In genomic region chr15:98144861-98145507, GRCm38 (mm10) we compare ENCODE assay signal across 9 mouse cellular contexts. TPM values are rescaled to one million over a fixed set of nuclear protein-coding genes. Genes with fewer than 3 reads are reported as not detected.
A peak's percentile ranks its signal among the peaks of the same experiment; 100 is the strongest.
DNase-seq lines count a peak whose midpoint lies in the region; ATAC-seq and TF ChIP-seq lines count a peak whose summit lies in the region.
"Had no signal": no experiment of that assay in that cellular context is flagged by ENCODE, and none has a peak within 500 bp of the region (broad histone marks: within the 10 kb centered on the region; RNA-seq: fewer than 3 reads in every experiment).

No protein-coding gene starts in this region.

- under 1% methylated on average over 36 of the region's 36 CpGs for WGBS in lung, embryonic 14.5 days
- under 1% methylated on average over 33 of the region's 36 CpGs for WGBS in heart, embryonic 14.5 days
- WGBS in limb, embryonic 14.5 days, result under 1% methylated on average over 35 of the region's 36 CpGs

- H3K27me3 ChIP-seq in lung, embryonic 14.5 days (ENCODE audit: insufficient read depth, low read length), result no peaks in the 10 kb centered on the region
- no peaks in the 10 kb centered on the region for H3K27me3 ChIP-seq in heart, embryonic 14.5 days (ENCODE audit: control insufficient read depth, insufficient read depth, low read length)
- no peaks in the 10 kb centered on the region for H3K27me3 ChIP-seq in limb, embryonic 14.5 days (ENCODE audit: control insufficient read depth, insufficient read depth, low read length)

- peak overlapping the region; percentile 87 for H3K4me2 ChIP-seq in lung, embryonic 14.5 days
- H3K4me2 ChIP-seq in heart, embryonic 14.5 days (ENCODE audit: low read length), result peak overlapping the region; percentile 92
- peak overlapping the region; percentile 84 for H3K4me2 ChIP-seq in limb, embryonic 14.5 days (replicated peaks; ENCODE audit: low read depth, low read length, severe bottlenecking)

- DNase-seq in lung, embryonic 14.5 days, result peak; percentile 35
- no peak for DNase-seq in lung, postnatal 25 days (ENCODE audit: low spot score)
- DNase-seq in c-Kit-negative CD71-positive TER-119-positive erythroid progenitor cells, embryonic 14.5 days (ENCODE audit: low read depth, low spot score), result peak; percentile 9
- DNase-seq in limb, embryonic 14.5 days (ENCODE audit: low spot score), result no peak
- DNase-seq in neural tube, embryonic 10.5 days (ENCODE audit: extremely low spot score, low spot score), result peak; percentile 59
- DNase-seq in layer of hippocampus, adult 11-12 months (ENCODE audit: low spot score), result no peak
- DNase-seq in left cerebral cortex, adult 18-20 months (ENCODE audit: low spot score in 2 of 2), result no peak

- peaks cover 23% of the 10 kb centered on the region for H3K36me3 ChIP-seq in lung, embryonic 14.5 days (ENCODE audit: insufficient read depth)
- H3K36me3 ChIP-seq in heart, embryonic 14.5 days (ENCODE audit: control insufficient read depth, insufficient read depth, low read length), result peaks cover 27% of the 10 kb centered on the region
- peaks cover 23% of the 10 kb centered on the region for H3K36me3 ChIP-seq in limb, embryonic 14.5 days (ENCODE audit: control insufficient read depth, insufficient read depth, low read length)

- no peak for TF ChIP-seq CTCF in lung, embryonic 14.5 days (IDR thresholded peaks at IDR 0.05; ENCODE audit: low read depth)

- H3K9ac ChIP-seq in lung, embryonic 14.5 days, result peak overlapping the region; percentile 92
- H3K9ac ChIP-seq in heart, embryonic 14.5 days (ENCODE audit: low read length), result peak overlapping the region; percentile 97
- H3K9ac ChIP-seq in limb, embryonic 14.5 days (ENCODE audit: low read depth, low read length, severe bottlenecking), result peak overlapping the region; percentile 85

- H3K27ac ChIP-seq in lung, embryonic 14.5 days (ENCODE audit: low read depth), result peak overlapping the region; percentile 61; the same call in 1 of the 2 replicates
- H3K27ac ChIP-seq in heart, embryonic 14.5 days (replicated peaks in 1 of 2; ENCODE audit: control insufficient read depth in 1 of 2, insufficient read depth in 1 of 2, low read depth in 2 of 2, low read length in 2 of 2), result peak overlapping the region; percentile 1 to 86; a peak in 3 of 4 replicates
- H3K27ac ChIP-seq in limb, embryonic 14.5 days (replicated peaks; ENCODE audit: low read depth, low read length), result peak overlapping the region; percentile 33; the same call in 1 of the 2 replicates

- no peaks in the 10 kb centered on the region for H3K9me3 ChIP-seq in lung, embryonic 14.5 days (ENCODE audit: low read depth, low read length)
- no peaks in the 10 kb centered on the region for H3K9me3 ChIP-seq in heart, embryonic 14.5 days (ENCODE audit: control insufficient read depth, low read length)
- H3K9me3 ChIP-seq in limb, embryonic 14.5 days (ENCODE audit: control insufficient read depth, low read length), result no peaks in the 10 kb centered on the region

- no peak for TF ChIP-seq POLR2A in limb, embryonic 14.5 days (IDR thresholded peaks at IDR 0.05; ENCODE audit: borderline replicate concordance, extremely low read depth, insufficient read depth, insufficient read length)

- ATAC-seq in lung, embryonic 14.5 days (ENCODE audit: insufficient read depth), result peak; percentile 74; the same call in 1 of the 2 replicates
- ATAC-seq in heart, embryonic 14.5 days (ENCODE audit: insufficient number of reproducible peaks, insufficient read depth, low FRiP score, low read depth), result no peak
- ATAC-seq in limb, embryonic 14.5 days (ENCODE audit: low FRiP score, low read depth), result peak; percentile 20; the same call in 1 of the 2 replicates

- H3K4me1 ChIP-seq in lung, embryonic 14.5 days (ENCODE audit: insufficient read depth), result no peaks in the 10 kb centered on the region
- peaks cover 11 to 31% of the 10 kb centered on the region in 2 experiments for H3K4me1 ChIP-seq in heart, embryonic 14.5 days (ENCODE audit: control insufficient read depth in 2 of 2, insufficient read depth in 2 of 2, low read length in 2 of 2)
- H3K4me1 ChIP-seq in limb, embryonic 14.5 days (ENCODE audit: control insufficient read depth, insufficient read depth, low read length), result 0 out of 2 replicates have a peak, but pooled peaks cover 3% of the 10 kb centered on the region

- H3K4me3 ChIP-seq in lung, embryonic 14.5 days (ENCODE audit: low read depth, low read length), result peak overlapping the region; percentile 80
- peak overlapping the region; percentile 62 to 83 for H3K4me3 ChIP-seq in heart, embryonic 14.5 days (ENCODE audit: control insufficient read depth in 1 of 2, insufficient read depth in 1 of 2, low read depth in 1 of 2, low read length in 2 of 2)
- peak overlapping the region; percentile 84 for H3K4me3 ChIP-seq in limb, embryonic 14.5 days (replicated peaks; ENCODE audit: low read length)

RNA-seq across cellular contexts. Expression of gene Asb8, which starts 20.4 kb away (rescaled TPM):
- 47.4 and 48.7 TPM in 2 replicates for polyA plus RNA-seq in lung, embryonic 14.5 days (2014; fragmentation: Nextera tagmentation; extraction: Ambion mirVana)
- 109 and 111 TPM in 2 replicates for polyA plus RNA-seq in heart, embryonic 14.5 days (2014; fragmentation: Nextera tagmentation; extraction: Ambion mirVana)
- 42.4 and 49.3 TPM in 2 replicates for polyA plus RNA-seq in limb, embryonic 14.5 days (2012; rRNA removed)
- 55.7 and 57.3 TPM in 2 replicates for polyA plus RNA-seq in limb, embryonic 14.5 days (2014; fragmentation: Nextera tagmentation; extraction: Ambion mirVana)
- 10 to 100 TPM; 49.5 to 53.6 TPM for total RNA-seq in left cerebral cortex, adult 18-20 months (2021)

RNA-seq across cellular contexts. Expression of gene Ccdc184, which starts 22.0 kb away (rescaled TPM):
- polyA plus RNA-seq in lung, embryonic 14.5 days (2014; fragmentation: Nextera tagmentation; extraction: Ambion mirVana), result 0.14 TPM in 1 of 2 replicates, not detected in the other
- polyA plus RNA-seq in heart, embryonic 14.5 days (2014; fragmentation: Nextera tagmentation; extraction: Ambion mirVana), result 1.1 and 1.3 TPM in 2 replicates
- polyA plus RNA-seq in limb, embryonic 14.5 days (2012; rRNA removed), result 0.23 and 0.33 TPM in 2 replicates
- polyA plus RNA-seq in limb, embryonic 14.5 days (2014; fragmentation: Nextera tagmentation; extraction: Ambion mirVana), result 0.10 and 0.37 TPM in 2 replicates
- total RNA-seq in left cerebral cortex, adult 18-20 months (2021), result 10 to 100 TPM; 22.5 to 23.2 TPM

RNA-seq across cellular contexts. Expression of gene Olfr288, which starts 50.4 kb away (rescaled TPM):
- polyA plus RNA-seq in lung, embryonic 14.5 days (2014; fragmentation: Nextera tagmentation; extraction: Ambion mirVana), result not detected in 2 replicates
- polyA plus RNA-seq in heart, embryonic 14.5 days (2014; fragmentation: Nextera tagmentation; extraction: Ambion mirVana), result not detected in 2 replicates
- polyA plus RNA-seq in limb, embryonic 14.5 days (2012; rRNA removed), result not detected in 2 replicates
- not detected in 2 replicates for polyA plus RNA-seq in limb, embryonic 14.5 days (2014; fragmentation: Nextera tagmentation; extraction: Ambion mirVana)
- total RNA-seq in left cerebral cortex, adult 18-20 months (2021), result not detected
- total RNA-seq: hematopoietic stem cell, adult 5-6 weeks had no signal

RNA-seq across cellular contexts. Expression of gene Senp1, which starts 51.4 kb away (rescaled TPM):
- polyA plus RNA-seq in lung, embryonic 14.5 days (2014; fragmentation: Nextera tagmentation; extraction: Ambion mirVana), result 37.8 and 38.0 TPM in 2 replicates
- 21.2 and 22.7 TPM in 2 replicates for polyA plus RNA-seq in heart, embryonic 14.5 days (2014; fragmentation: Nextera tagmentation; extraction: Ambion mirVana)
- polyA plus RNA-seq in limb, embryonic 14.5 days (2012; rRNA removed), result 30.5 and 33.5 TPM in 2 replicates
- 32.5 and 34.4 TPM in 2 replicates for polyA plus RNA-seq in limb, embryonic 14.5 days (2014; fragmentation: Nextera tagmentation; extraction: Ambion mirVana)
- 10 to 100 TPM; 11.7 to 11.8 TPM for total RNA-seq in left cerebral cortex, adult 18-20 months (2021)

RNA-seq across cellular contexts. Expression of gene Pfkm, which starts 52.6 kb away (rescaled TPM):
- polyA plus RNA-seq in lung, embryonic 14.5 days (2014; fragmentation: Nextera tagmentation; extraction: Ambion mirVana), result 25.3 and 26.2 TPM in 2 replicates
- polyA plus RNA-seq in heart, embryonic 14.5 days (2014; fragmentation: Nextera tagmentation; extraction: Ambion mirVana), result 108 and 111 TPM in 2 replicates
- polyA plus RNA-seq in limb, embryonic 14.5 days (2012; rRNA removed), result 75.8 and 78.9 TPM in 2 replicates
- 49.8 and 50.0 TPM in 2 replicates for polyA plus RNA-seq in limb, embryonic 14.5 days (2014; fragmentation: Nextera tagmentation; extraction: Ambion mirVana)
- total RNA-seq in left cerebral cortex, adult 18-20 months (2021), result 100 to 1,000 TPM; 399 to 431 TPM

Comparison
In these comparisons a context has a peak if more than half of its experiments do, and no peak if none do; other contexts are left out.
1. DNase-seq: peak in lung, embryonic 14.5 days (single experiment), c-Kit-negative CD71-positive TER-119-positive erythroid progenitor cells, embryonic 14.5 days (single experiment) and neural tube, embryonic 10.5 days (single experiment); none in lung, postnatal 25 days (single experiment), limb, embryonic 14.5 days (single experiment), layer of hippocampus, adult 11-12 months (single experiment) and left cerebral cortex, adult 18-20 months (0 of 2).
2. Peak in every context shown above with its lines, with median percentiles within 50 percentile points of each other: H3K27ac ChIP-seq, H3K4me2 ChIP-seq, H3K4me3 ChIP-seq and H3K9ac ChIP-seq.